Mouse (Mus musculus) lung, postnatal 0 days (tissue): ENCODE results near the gene Ercc8.

Source experiments
- CTCF ChIP-seq: IDR thresholded peaks from 2 replicates; pipeline ENCODE4 v1.5.1; 2016; ENCODE audit warnings: antibody characterized with exemption, mild to moderate bottlenecking
- EP300 ChIP-seq: IDR thresholded peaks from 2 replicates; pipeline ENCODE4 v1.6.1; 2016; ENCODE audit warnings: antibody characterized with exemption, mild to moderate bottlenecking, control low read depth

- no peak for TF ChIP-seq CTCF
- TF ChIP-seq EP300: no peak
These were observed 29.5 kb upstream of the Ercc8 start for GRCm38 (mm10) chr13:108129070-108129469.
